Comparison of ENCODE assay signal across 11 mouse cellular contexts in the genomic region with DNA sequence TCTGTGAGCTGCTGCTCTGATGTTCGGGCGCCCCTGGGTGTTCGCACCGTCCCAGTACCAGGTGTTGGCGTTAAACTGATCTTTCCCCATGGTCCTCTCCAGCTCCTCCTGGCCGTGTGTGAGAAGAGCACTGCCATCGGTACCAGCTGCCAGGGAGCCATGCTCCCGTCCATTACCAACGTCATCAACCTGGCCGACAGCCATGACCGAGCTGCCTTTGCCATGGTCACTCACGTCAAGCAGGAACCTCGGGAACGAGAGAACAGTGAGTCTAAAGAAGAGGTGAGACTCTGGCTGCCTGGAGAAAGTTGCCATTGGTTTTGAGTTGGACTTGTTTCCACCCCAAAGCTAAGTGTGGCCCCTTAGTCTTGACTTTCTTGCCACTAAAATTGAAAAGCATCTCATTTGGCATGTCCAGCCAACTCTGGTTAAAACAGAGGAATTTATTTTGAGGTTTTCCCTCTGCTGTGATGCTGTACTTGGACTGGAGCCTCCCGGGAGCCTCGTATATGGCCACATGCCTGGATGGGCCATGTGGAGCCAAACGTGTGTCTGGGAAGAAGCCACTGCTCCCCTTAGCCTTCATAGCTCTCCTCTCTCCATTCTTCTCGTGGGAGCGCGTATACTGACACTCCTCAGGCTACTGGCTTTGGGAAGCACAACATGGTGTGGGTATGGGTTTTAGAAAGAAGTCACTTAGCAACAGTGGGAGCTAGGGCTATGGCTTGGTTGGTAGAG.
DNase-seq lines count a peak whose midpoint lies in the region; ATAC-seq and TF ChIP-seq lines count a peak whose summit lies in the region.
"Had no signal": no experiment of that assay in that cellular context is flagged by ENCODE, and none has a peak within 500 bp of the region (broad histone marks: within the 10 kb centered on the region; RNA-seq: fewer than 3 reads in every experiment).

No protein-coding gene starts in this region.

- no peak for TF ChIP-seq POLR2A in cerebellum, adult 2 months (IDR thresholded peaks at IDR 0.05; ENCODE audit: borderline replicate concordance, insufficient read depth, low read length)

- H3K27ac ChIP-seq in kidney, embryonic 14.5 days (ENCODE audit: low read depth, low read length) = no peak overlapping the region
- H3K27ac ChIP-seq in cerebellum, adult 2 months (ENCODE audit: insufficient read depth, low read length) = peak overlapping the region; percentile 50; the same call in 1 of the 2 replicates
- no peak overlapping the region for H3K27ac ChIP-seq in kidney, embryonic 16.5 days (ENCODE audit: low read length)
- H3K27ac ChIP-seq: forebrain, embryonic 13.5 days; hindbrain, embryonic 12.5 days had no signal

- TF ChIP-seq CTCF in cerebellum, adult 2 months (IDR thresholded peaks at IDR 0.05; ENCODE audit: borderline replicate concordance, insufficient read depth, low read depth, low read length) = no peak

- peak; percentile 48 for DNase-seq in kidney, postnatal 10 days
- peak; percentile 85 for DNase-seq in adrenal gland, adult 2 months
- peak; percentile 83 to 84 for DNase-seq in cerebellum, adult 2 months
- DNase-seq in gastrocnemius, postnatal 36 days = peak; percentile 46 to 47
- no peak for DNase-seq in spleen, postnatal 4 days (ENCODE audit: low spot score in 2 of 2)

- no peak overlapping the region for H3K4me2 ChIP-seq in kidney, embryonic 14.5 days (replicated peaks; ENCODE audit: low read depth, low read length)
- no peak overlapping the region for H3K4me2 ChIP-seq in kidney, embryonic 16.5 days (replicated peaks; ENCODE audit: low read depth, low read length)
- H3K4me2 ChIP-seq: forebrain, embryonic 13.5 days; hindbrain, embryonic 12.5 days had no signal

- H3K9me3 ChIP-seq in kidney, embryonic 14.5 days (ENCODE audit: control insufficient read depth, low read length) = no peaks in the 10 kb centered on the region
- no peaks in the 10 kb centered on the region for H3K9me3 ChIP-seq in kidney, embryonic 16.5 days (ENCODE audit: low read length)
- H3K9me3 ChIP-seq: forebrain, embryonic 13.5 days; hindbrain, embryonic 12.5 days had no signal

- H3K36me3 ChIP-seq in kidney, embryonic 14.5 days (ENCODE audit: control insufficient read depth, insufficient read depth, low read length) = peaks cover 99% of the 10 kb centered on the region
- peaks cover 97% of the 10 kb centered on the region for H3K36me3 ChIP-seq in kidney, embryonic 16.5 days (ENCODE audit: insufficient read depth, low read length)

- intact Hi-C loops in gastrocnemius, postnatal 36 days (cut with DNase I) = no loop called here

- H3K4me1 ChIP-seq in kidney, embryonic 14.5 days (ENCODE audit: control insufficient read depth, insufficient read depth, low read length) = no peaks in the 10 kb centered on the region
- peaks cover 19% of the 10 kb centered on the region for H3K4me1 ChIP-seq in cerebellum, adult 2 months (ENCODE audit: control insufficient read depth, insufficient read depth, low read length)
- H3K4me1 ChIP-seq in kidney, embryonic 16.5 days (ENCODE audit: insufficient read depth, low read length) = no peaks in the 10 kb centered on the region
- H3K4me1 ChIP-seq: forebrain, embryonic 13.5 days; hindbrain, embryonic 12.5 days had no signal

- no peak overlapping the region for H3K4me3 ChIP-seq in kidney, embryonic 14.5 days (ENCODE audit: low read length)
- no peak overlapping the region for H3K4me3 ChIP-seq in cerebellum, adult 2 months (replicated peaks; ENCODE audit: insufficient read depth, low read depth, low read length)
- no peak overlapping the region for H3K4me3 ChIP-seq in kidney, embryonic 16.5 days (ENCODE audit: low read length)
- H3K4me3 ChIP-seq: forebrain, embryonic 13.5 days; hindbrain, embryonic 12.5 days had no signal

- no peak for ATAC-seq in kidney, embryonic 14.5 days (ENCODE audit: low FRiP score, low TSS enrichment)
- ATAC-seq in erythroblast, adult 5-6 weeks (replicated peaks; ENCODE audit: low FRiP score, poor library complexity, severe bottlenecking) = no peak
- ATAC-seq in kidney, embryonic 16.5 days (ENCODE audit: low FRiP score, low TSS enrichment) = no peak
- ATAC-seq: CD4-positive, CD25-positive, alpha-beta regulatory T cell, adult 4 months; forebrain, embryonic 13.5 days had no signal

- 95% methylated on average over 20 of the region's 20 CpGs for WGBS in kidney, embryonic 14.5 days
- 17% methylated on average over 20 of the region's 20 CpGs for WGBS in cerebellum, adult 2 months
- 96% methylated on average over 20 of the region's 20 CpGs for WGBS in kidney, embryonic 16.5 days

- no peak overlapping the region for H3K9ac ChIP-seq in kidney, embryonic 14.5 days (ENCODE audit: low read depth, low read length)
- no peak overlapping the region for H3K9ac ChIP-seq in kidney, embryonic 16.5 days (replicated peaks; ENCODE audit: low read length)
- H3K9ac ChIP-seq: forebrain, embryonic 13.5 days; hindbrain, embryonic 12.5 days had no signal

- H3K27me3 ChIP-seq in kidney, embryonic 14.5 days (ENCODE audit: control insufficient read depth, insufficient read depth, low read length) = no peaks in the 10 kb centered on the region
- H3K27me3 ChIP-seq in cerebellum, adult 2 months (ENCODE audit: control insufficient read depth, insufficient read depth, low read length) = no peaks in the 10 kb centered on the region
- H3K27me3 ChIP-seq in kidney, embryonic 16.5 days (ENCODE audit: insufficient read depth, low read length) = no peaks in the 10 kb centered on the region
- H3K27me3 ChIP-seq: forebrain, embryonic 13.5 days; hindbrain, embryonic 12.5 days had no signal

Comparison
In these comparisons a context has a peak if more than half of its experiments do, and no peak if none do; other contexts are left out.
1. DNase-seq: peak in kidney, postnatal 10 days (single experiment), adrenal gland, adult 2 months (single experiment), cerebellum, adult 2 months (2 of 2) and gastrocnemius, postnatal 36 days (2 of 2); none in spleen, postnatal 4 days (0 of 2).